Mouse (Mus musculus): Measurements from ENCODE around the gene Sik1.

Gene Sik1

GRCm38 (mm10) chr17:31875326-31875930, 19.8 kb upstream of the Sik1 start:
- DNase-seq = peak in 1 of 2 experiments; percentile 2

- peak in 1 of 2 experiments; percentile 3 for DNase-seq
Measured at GRCm38 (mm10) chr17:31874691-31875090, 19.1 kb upstream of the Sik1 start.

GRCm38 (mm10) chr17:31873973-31874372, 18.4 kb upstream of the Sik1 start:
- peak in 1 of 2 experiments; percentile 3 for DNase-seq

GRCm38 (mm10) chr17:31873185-31873870, 17.7 kb upstream of the Sik1 start:
- peak in 1 of 2 experiments; percentile 1 for DNase-seq

GRCm38 (mm10) chr17:31872826-31873165, 17.2 kb upstream of the Sik1 start:
- peak in 1 of 2 experiments; percentile 2 for DNase-seq

- peak in 1 of 2 experiments; percentile 3 for DNase-seq
Measured at GRCm38 (mm10) chr17:31871968-31872825, 16.6 kb upstream of the Sik1 start.

GRCm38 (mm10) chr17:31870931-31871421, 15.4 kb upstream of the Sik1 start:
- peak in 1 of 2 experiments; percentile 2 for DNase-seq

- peak in 1 of 2 experiments; percentile 2 for DNase-seq
Measured at GRCm38 (mm10) chr17:31870446-31870845, 14.8 kb upstream of the Sik1 start.

GRCm38 (mm10) chr17:31868076-31868475, 12.5 kb upstream of the Sik1 start:
- DNase-seq = peak in 1 of 2 experiments; percentile 0

GRCm38 (mm10) chr17:31867061-31867460, 11.5 kb upstream of the Sik1 start:
- DNase-seq = peak in 1 of 2 experiments; percentile 3

GRCm38 (mm10) chr17:31865636-31866035, 10.0 kb upstream of the Sik1 start:
- peak in 1 of 2 experiments; percentile 1 for DNase-seq

GRCm38 (mm10) chr17:31864666-31865450, 9.3 kb upstream of the Sik1 start:
- DNase-seq = peak in 1 of 2 experiments; percentile 2

- peak in 1 of 2 experiments; percentile 1 for DNase-seq
Measured at GRCm38 (mm10) chr17:31863151-31863815, 7.7 kb upstream of the Sik1 start.

GRCm38 (mm10) chr17:31862136-31862535, 6.5 kb upstream of the Sik1 start:
- peak in 1 of 2 experiments; percentile 3 for DNase-seq

- DNase-seq = peak in 1 of 2 experiments; percentile 1
Measured at GRCm38 (mm10) chr17:31861661-31862060, 6.1 kb upstream of the Sik1 start.

GRCm38 (mm10) chr17:31860856-31861255, 5.3 kb upstream of the Sik1 start:
- DNase-seq = no peak

- no peak for DNase-seq
Measured at GRCm38 (mm10) chr17:31859367-31859766, 3.8 kb upstream of the Sik1 start.

GRCm38 (mm10) chr17:31858786-31859185, 3.2 kb upstream of the Sik1 start:
- no peak for DNase-seq

- DNase-seq = no peak
Measured at GRCm38 (mm10) chr17:31857903-31858426, 2.4 kb upstream of the Sik1 start.

- DNase-seq = no peak
Measured at GRCm38 (mm10) chr17:31857251-31857650, 1.6 kb upstream of the Sik1 start.

GRCm38 (mm10) chr17:31856519-31857160, 1.0 kb upstream of the Sik1 start:
- peak in 1 of 2 experiments; percentile 39 for DNase-seq
